Mouse (Mus musculus): ENCODE data around the gene Wdr18.

Wdr18 gene

GRCm38 (mm10) chr10:79979401-79980155, 19.6 kb downstream of the Wdr18 start:
- DNase-seq = no peak

GRCm38 (mm10) chr10:79983205-79983604, 23.3 kb downstream of the Wdr18 start:
- DNase-seq = no peak

- peak; percentile 79 for DNase-seq
Measured at GRCm38 (mm10) chr10:79983670-79984069, 23.7 kb downstream of the Wdr18 start.

- DNase-seq = peak; percentile 83
Measured at GRCm38 (mm10) chr10:79984195-79984816, 24.4 kb downstream of the Wdr18 start, which contains the start of gene Tmem259. Tmem259 (minus strand) TSS chr10:79984330.

- peak; percentile 97 for DNase-seq
Measured at GRCm38 (mm10) chr10:79984871-79985270, 24.9 kb downstream of the Wdr18 start.

GRCm38 (mm10) chr10:79985334-79986231, 25.6 kb downstream of the Wdr18 start:
- peak; percentile 76 for DNase-seq

- DNase-seq = peak; percentile 54
Measured at GRCm38 (mm10) chr10:79986232-79986878, 26.4 kb downstream of the Wdr18 start.

GRCm38 (mm10) chr10:79986963-79987362, 27.0 kb downstream of the Wdr18 start:
- DNase-seq = peak; percentile 86

- no peak for DNase-seq
Measured at GRCm38 (mm10) chr10:79987771-79988505, 28.0 kb downstream of the Wdr18 start.

- DNase-seq = peak; percentile 38
Measured at GRCm38 (mm10) chr10:79988506-79989271, 28.7 kb downstream of the Wdr18 start, which contains the start of gene Cnn2. Cnn2 (plus strand) TSS chr10:79988584.

GRCm38 (mm10) chr10:79989272-79989786, 29.4 kb downstream of the Wdr18 start:
- peak; percentile 13 for DNase-seq

- DNase-seq = peak; percentile 18
Measured at GRCm38 (mm10) chr10:79989870-79990269, 29.9 kb downstream of the Wdr18 start.

GRCm38 (mm10) chr10:79991099-79991498, 31.1 kb downstream of the Wdr18 start:
- peak; percentile 13 for DNase-seq

- DNase-seq = no peak
Measured at GRCm38 (mm10) chr10:79991548-79991947, 31.6 kb downstream of the Wdr18 start.

GRCm38 (mm10) chr10:79994397-79995115, 34.6 kb downstream of the Wdr18 start:
- DNase-seq = no peak

- DNase-seq = no peak
Measured at GRCm38 (mm10) chr10:79995636-79996035, 35.7 kb downstream of the Wdr18 start.

GRCm38 (mm10) chr10:79996272-79997033, 36.5 kb downstream of the Wdr18 start, which contains the start of gene Abca7:
Abca7 (plus strand) TSS chr10:79996494.
- DNase-seq = peak; percentile 95

GRCm38 (mm10) chr10:79997034-79997760, 37.2 kb downstream of the Wdr18 start:
- peak; percentile 72 for DNase-seq
